Mouse (Mus musculus): ENCODE data around the gene Rnaset2b. TPM values are rescaled to one million over a fixed set of nuclear protein-coding genes. Genes with fewer than 3 reads are reported as not detected.

Rnaset2b gene
- 63.6 and 80.9 TPM in 2 replicates for polyA plus RNA-seq (2012; rRNA removed)

DNA sequence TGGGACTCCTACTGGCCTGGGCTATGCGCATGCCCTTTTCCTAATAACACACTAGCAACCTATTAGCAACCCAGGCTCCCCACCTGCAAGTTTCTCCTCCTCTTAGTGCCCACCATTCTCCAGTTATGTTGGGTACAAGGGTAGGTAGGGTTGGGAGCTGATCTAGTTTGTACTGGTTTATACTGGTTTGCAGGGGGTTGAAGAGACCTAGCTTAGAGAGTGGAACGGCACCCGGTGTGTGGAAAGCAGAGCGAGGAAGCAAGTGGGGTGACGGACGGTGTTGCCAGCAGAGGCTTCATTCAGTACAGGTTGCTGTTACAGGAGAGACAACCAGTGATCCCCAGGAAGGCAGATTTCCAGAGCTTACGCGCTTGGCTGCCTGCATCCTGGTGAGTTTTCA lies at the start of gene Rnaset2b:
TSS of gene Rnaset2b (plus strand) at position 301 of the 400 bp plus-strand sequence.

DNA sequence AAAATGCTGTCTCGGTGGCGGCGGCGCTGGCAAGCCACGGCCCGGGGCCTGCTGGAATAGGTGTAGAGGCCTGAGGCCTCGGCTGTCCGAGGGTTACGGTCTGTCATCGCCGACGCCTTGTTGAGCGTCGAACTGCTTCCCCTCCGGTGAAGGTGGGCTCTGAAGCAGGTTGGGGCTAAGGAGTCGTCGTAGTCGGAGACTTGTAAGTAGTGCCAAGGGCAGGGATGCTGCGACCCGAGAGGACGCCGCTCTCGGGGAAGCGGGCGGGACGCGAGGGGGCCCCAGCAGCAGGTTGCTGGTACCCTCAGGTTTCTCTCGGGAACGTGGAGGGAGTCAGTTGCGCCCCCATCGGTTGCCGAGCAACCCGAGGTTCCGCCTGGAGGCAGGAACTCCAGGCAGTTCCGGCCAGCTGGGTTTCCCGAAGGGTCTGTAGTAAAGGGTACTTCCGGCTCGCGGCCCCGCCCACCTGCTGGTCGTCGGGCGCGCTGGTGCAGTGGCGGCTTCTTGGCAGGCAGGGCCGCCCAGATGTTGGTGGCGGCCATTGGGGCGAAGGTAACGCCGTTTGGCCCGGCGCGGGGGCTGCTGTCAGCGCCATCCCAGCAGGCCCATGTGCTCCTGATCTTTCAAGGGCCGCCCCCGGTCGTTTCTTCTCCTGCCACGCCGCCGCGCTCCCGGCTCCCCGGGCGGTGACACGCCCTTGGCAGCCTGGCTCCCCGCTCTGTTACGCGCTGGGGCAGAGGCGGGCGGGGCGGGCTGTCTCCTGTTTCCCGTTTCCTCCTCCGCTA lies 22.3 kb upstream of the Rnaset2b start, which contains the start of gene Rsph3b:
TSS of gene Rsph3b (minus strand) at position 699 of the 785 bp plus-strand sequence.

DNA sequence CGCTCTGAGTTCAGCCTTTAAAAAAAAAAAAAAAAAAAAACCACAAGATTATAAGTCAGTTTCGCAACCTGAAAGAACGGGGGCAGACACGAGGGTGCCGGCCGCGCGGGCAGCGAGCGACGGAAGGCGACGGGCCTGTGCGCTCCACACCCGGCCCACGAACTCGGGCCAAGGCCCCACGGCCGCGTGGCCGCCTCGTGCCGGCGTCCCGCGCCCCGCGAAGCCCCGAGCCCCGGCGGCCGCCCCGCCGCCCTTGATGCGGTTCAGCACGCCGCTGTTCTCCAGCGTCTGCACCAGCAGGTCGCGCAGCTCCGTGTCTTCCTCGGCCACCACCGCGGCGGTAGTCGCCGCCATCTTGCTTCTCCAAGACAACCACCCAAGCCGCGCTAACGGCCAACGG lies 9.7 kb upstream of the Rnaset2b start, which contains the start of gene Tagap1:
TSS of gene Tagap1 (minus strand) at position 381 of the 400 bp plus-strand sequence.

DNA sequence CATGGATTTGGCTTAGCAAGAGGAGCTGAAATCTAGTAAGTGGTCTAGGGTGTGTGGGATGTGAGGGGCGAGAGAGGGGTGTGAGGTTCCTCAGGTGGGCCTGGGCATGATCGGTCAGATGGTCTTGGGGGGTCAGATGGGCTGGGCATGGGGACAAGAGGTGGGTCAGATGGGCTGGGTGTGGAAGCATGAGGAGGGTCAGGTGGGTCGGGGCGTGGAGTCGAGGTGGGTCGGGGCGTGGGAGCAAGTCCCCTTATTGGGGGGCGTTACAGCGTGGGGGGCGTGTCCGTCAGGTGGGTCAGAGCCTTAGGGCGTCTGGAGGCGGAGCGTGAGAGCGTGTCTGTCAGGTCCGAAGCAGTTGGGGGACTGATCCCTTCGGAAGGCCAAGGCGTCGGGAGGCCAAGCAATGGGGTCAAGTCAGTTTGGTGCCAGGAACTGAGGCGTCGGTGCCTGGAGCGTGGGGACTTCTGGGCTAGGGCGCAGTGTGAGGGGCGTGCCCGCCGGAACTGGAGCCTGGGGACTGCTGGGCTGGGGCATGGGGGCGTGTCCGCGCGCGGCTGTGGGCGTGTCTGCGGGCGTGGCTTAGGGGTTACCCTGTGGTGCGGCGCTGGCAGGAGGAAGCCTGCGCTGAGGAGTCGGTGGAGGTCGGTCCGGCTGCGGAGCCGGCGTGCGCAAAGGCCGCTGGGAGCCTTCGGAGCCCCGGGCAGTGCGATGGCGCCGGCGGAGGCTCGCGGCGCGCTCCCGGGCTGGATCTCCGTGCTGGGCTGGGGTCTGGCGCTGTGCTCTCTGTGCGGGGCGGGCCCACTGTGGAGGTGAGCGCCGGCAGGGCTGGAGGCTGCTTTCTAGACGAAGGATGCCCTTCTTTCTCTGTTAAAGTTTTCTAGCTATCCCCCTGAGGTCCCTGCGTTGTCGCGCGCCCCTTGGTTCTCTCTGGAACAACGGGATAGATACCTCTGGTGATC lies 8.1 kb downstream of the Rnaset2b start, which contains the start of gene Gm49721:
TSS of gene Gm49721 (plus strand) at position 618 of the 962 bp plus-strand sequence.

GRCm38 (mm10) chr17:7025257-7025656 lies 54.8 kb downstream of the Rnaset2b start, which contains the start of gene Gm1604a:
Gm1604a (plus strand) TSS chr17:7025568.

Other genes starting within 250 kb of the Rnaset2b start
- gene Ezr, start 187.8 kb upstream of the Rnaset2b start, polyA plus RNA-seq (2012; rRNA removed): 28.3 and 31.5 TPM in 2 replicates
- 28.7 and 30.9 TPM in 2 replicates for gene Rsph3b, start 22.0 kb upstream of the Rnaset2b start, polyA plus RNA-seq (2012; rRNA removed)
- gene Tagap1, start 9.5 kb upstream of the Rnaset2b start, polyA plus RNA-seq (2012; rRNA removed): 43.2 and 44.4 TPM in 2 replicates
- 0.88 and 1.1 TPM in 2 replicates for gene Gm49721, start 8.3 kb downstream of the Rnaset2b start, polyA plus RNA-seq (2012; rRNA removed)
- 0.32 and 0.47 TPM in 2 replicates for gene Gm1604a, start 54.9 kb downstream of the Rnaset2b start, polyA plus RNA-seq (2012; rRNA removed)
- gene Rps6ka2, start 199.5 kb downstream of the Rnaset2b start, polyA plus RNA-seq (2012; rRNA removed): 27.4 and 28.7 TPM in 2 replicates

Data from central nervous system, embryonic 18 days (tissue).